Mouse (Mus musculus) E14TG2a.4 (cell line): Measurements from ENCODE around the gene Cox6a2.
"Not testable (repeated sequence)": the region's sequence is repeated elsewhere in the genome, so short reads cannot be mapped to it uniquely, and the experiment has no call there.

Experiments
- CTCF ChIP-seq: conservative IDR thresholded peaks from 2 replicates; pipeline ENCODE4 v1.5.1; 2014; ENCODE audit warnings: low read length
- NANOG ChIP-seq: IDR thresholded peaks from 2 replicates; pipeline ENCODE4 v1.6.1; 2014; ENCODE audit warnings: borderline replicate concordance, low read length, mixed read lengths
- POU5F1 ChIP-seq: IDR thresholded peaks from 2 replicates; pipeline ENCODE4 v1.6.1; 2014; ENCODE audit warnings: low read length, borderline replicate concordance

DNA sequence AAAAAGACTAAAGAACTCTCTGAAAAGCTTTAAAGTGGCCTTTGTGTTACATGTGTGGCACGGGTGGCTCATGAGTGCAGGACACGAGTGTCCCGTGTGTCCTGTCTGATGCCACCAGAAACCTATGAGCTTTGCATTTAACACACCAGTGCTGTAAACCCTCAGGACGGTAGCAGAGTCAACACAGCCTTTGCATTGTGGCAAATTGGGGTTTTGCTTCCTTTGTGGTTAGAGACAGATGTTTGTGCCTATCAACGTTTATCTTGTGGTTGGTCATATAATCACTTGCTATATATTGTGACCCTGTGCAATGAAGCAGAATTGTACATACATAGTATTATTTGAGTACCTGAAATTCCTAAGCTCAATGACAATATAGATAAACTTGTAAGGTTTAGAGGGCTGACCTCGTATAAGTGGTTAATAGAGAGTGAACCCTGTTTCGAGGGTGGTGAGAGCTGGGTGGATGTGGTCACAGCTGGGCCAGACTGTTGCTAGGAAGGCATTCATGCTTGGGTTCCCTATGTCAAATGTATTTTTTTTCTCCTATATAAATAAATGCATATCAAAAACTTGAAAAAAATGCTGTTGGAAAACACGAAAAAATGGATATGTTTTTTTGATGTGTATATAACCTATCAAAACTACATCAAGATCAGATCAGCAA lies 47.4 kb downstream of the Cox6a2 start:
- TF ChIP-seq CTCF, NANOG, POU5F1: not testable (repeated sequence)
